Mouse (Mus musculus) layer of hippocampus, postnatal 14 days (tissue): ENCODE data around the gene Ldhb. TPM values are rescaled to one million over a fixed set of nuclear protein-coding genes. Genes with fewer than 3 reads are reported as not detected.
"Not testable (repeated sequence)": the region's sequence is repeated elsewhere in the genome, so short reads cannot be mapped to it uniquely, and the experiment has no call there.

ENCODE experiments used
- DNase-seq, 2 experiments: peaks; one replicate each; pipeline ENCODE4 v3.0.0; 2021 to 2022; ENCODE audit warnings: low spot score in 2 of 2, mixed read lengths in 1 of 2
- total RNA-seq, 2 experiments: library from RNA; stranded (reverse); gene quantifications; 2 replicates each; pipeline ENCODE4 v1.2.3; 2021

Gene Ldhb
- total RNA-seq, 2 experiments from 2014 or later = 450 to 461 TPM

DNA sequence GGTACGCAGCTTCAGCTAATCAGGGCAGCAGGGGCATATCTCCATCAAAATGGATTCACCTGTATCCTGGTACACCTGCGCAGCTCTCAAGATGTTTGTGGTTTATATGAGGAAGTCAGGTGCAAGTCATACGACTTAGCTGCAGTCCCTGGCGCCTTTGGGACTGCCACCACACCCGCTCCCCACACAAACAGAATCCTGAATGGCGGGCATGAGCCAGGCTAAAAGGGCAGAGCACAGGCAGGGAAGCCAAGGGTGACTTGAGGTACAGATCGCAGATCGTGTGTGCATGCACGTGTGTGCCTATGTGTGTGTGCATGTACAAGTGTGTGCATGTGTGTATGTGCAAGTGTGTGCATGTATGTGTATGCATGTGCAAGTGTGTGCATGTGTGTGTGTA, 7.6 kb upstream of the Ldhb start:
- DNase-seq = not testable (repeated sequence)

DNA sequence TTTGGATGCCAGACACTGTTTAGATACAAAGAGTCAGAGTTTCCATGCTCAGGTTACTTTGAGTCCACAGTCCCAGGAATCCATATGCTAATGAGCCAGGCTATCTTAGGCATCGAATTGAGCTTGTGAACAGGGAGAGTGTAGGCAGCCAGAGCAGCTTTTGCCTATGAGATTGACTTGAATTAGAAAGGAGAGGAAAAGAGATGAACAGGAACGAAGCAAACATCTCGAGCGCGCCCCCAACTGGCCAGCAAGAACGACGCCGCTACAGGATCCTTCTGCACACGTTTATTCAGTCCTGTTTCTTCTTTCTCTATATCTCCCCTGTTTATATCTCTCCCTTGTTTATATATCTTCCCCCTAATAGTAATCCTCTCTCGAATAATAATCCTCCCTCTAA, 7.2 kb upstream of the Ldhb start:
- DNase-seq = peak; percentile 53 to 64

DNA sequence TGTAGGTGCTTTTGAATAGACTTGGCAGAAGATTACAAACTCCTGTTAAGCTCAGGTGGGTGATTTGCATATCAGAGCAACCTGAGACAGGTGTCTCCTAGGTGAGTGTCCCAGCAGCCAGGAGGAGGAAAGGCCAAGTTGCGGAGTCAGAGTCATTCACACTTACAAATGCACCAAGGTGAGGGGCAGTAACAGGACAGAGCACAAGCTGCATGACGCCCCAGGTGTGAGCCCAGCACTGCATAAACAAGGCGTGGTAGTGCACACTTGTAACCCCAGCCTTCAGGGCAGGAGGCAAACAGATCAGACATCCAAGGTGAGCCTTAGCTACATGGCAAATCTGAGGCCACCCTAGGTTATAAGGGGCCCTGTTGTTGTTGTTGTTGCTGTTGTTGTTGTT, 5.1 kb upstream of the Ldhb start:
- DNase-seq = no peak

DNA sequence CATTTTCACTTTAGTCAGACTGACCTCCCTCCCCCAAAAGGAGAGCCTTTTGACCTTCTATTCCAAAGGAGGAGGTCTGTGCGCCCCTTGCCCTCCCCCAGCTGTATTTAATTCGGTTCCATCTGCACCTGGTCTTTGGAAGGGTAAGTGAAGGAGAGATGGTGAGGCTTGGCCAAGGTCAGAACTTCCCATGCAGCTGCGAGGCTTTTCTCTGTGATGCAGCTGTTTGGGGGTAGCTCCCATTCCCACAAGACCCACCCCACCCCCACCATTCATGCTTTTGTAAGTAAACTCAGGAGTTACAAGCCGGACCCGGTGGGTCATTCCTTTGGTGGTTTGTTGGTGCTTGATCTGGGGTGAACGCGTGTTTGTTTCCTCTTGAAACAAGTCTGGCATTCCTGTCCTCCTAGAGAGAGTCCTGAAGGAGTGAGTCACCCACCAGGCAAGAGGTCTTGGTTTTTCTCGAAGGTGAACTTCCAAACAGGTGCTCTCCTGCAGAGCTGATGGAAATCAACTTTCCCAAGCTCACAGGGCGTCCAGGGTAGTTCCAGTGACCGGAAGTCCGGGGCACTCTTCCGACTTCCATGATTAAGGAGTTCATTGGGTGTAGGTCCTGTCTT, 3.9 kb upstream of the Ldhb start:
- no peak for DNase-seq

DNA sequence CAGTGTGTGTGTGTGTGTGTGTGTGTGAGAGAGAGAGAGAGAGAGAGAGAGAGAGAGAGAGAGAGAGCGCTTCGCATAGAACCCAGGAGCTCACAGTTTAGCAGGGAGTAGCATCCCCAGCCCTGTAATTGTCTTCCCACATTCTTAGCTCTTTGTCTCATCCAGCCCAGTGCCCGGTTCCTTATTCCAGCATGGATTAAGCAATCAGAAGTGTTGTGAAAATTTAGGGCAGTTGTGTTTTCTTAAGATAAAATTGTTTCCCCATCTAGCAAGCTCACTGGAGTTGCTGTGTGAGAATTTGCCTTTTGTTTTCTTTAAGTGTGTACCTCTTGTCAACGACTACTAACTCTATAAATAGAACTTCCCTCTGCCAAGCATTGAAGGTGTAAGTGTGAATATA, 906 bp upstream of the Ldhb start:
- no peak for DNase-seq

DNA sequence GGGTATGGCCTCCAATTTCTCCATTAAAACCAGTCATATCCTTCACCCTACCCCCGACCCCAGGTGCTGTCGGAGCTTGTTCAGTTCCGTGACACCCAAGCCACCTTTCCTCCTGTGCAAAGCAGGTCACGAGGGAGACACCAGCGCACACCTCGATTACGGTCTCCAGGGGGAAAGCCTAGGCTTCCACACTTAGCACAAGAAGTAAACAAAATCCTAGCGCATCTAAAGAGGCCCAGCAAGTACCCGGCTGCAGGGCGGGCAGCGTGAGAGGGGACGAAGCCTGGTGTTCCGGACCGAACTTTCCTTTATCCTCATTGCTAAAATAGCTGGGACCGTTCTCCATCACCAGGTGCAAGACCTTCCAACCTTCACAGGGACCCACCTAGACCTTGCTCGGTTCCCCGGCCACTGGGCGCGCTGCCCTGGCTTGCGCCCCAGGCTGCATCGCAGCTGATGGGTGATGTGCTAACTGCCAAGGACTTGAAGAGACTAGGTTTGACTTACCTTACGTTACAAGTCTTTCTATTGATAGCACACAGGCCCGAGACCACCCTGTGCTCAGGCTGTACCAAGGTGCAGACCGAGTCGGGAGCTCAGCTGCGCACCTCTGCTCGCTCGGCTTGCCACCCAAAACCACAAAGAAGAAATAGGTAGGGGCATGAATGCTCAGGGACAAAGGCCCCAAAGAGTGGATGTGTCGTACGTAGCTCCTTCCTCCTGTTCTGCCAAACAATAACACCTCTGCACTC, 548 bp downstream of the Ldhb start:
- peak; percentile 17 to 18 for DNase-seq

DNA sequence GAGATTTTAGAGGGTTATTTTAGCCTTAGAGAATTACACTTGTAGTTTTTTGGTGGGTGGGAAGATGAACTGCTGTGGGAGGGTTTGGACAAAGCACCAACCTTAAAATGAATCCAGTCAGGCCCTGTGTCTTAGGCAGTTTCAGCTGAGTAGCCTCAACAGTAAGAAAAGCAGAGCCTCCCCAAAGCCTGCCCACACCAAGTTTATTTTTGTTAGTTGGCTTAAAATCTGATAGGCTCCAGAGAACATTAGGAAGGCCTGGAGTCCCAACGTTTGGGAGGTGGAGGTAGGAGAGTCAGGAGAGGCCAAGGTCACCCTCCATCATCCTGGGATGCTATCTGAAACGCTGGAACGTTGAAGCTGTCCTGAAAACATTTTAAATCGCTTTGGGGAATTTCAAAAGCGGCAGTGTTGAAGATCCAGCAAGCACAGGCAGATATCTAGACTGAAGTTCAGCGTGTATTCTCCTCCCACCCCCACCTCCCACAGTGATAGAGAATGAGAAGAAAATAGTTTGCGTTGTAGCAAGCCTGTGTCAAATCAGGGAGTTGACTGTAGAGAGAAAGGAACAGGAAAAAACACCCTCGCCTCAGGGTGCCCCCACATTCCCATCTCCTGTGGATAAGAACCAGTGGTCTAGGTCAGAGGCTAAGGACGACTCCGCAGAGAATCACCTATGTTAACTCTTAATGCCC, 1.3 kb downstream of the Ldhb start:
- no peak for DNase-seq

DNA sequence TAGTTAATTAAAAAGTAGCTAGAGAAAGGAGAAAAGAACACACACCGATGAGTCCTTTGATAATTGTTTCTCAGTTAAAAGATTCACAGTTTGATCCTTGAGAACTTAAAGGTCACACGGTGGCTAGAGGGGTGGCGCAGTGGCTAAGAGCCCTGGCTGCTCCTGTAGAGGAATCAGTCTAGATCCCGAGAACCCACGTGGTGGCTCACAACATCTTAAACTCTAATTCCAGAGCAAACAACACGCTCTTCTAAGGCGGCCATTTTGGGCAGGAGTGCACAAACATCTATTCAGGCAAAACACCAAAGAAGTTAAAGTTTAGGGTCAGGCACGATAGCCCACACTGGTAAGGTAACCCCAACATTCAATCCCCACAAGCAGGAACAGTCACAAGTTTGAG, 4.2 kb downstream of the Ldhb start:
- DNase-seq = no peak

DNA sequence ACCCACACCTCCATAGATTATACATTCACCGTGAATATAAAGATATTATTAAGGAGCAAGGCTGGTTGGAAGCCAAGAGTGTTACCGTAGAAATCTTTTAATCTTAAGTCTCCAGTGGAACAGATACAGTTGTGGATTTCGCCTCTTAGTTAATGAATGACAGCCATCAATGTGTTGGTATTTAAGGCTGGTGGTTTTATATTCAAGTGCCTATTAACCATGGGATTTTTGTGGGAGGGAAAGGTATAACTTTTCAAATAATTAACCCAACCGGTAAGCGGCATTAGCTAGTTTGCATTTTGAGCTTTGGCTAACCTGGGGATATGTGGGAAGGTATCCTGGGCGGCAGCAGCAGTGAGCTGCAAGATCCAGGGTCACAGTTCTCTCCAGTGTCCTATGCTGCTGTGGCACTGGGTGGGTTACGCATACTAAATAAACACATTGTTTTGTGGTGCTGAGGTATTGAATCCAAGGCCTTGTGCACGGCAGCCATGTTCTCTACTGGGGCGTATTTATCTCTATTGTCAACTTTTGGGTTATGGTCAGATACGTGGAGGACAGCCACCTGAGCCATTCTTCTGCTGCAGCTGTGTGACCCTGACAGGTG, 5.1 kb downstream of the Ldhb start:
- no peak for DNase-seq

DNA sequence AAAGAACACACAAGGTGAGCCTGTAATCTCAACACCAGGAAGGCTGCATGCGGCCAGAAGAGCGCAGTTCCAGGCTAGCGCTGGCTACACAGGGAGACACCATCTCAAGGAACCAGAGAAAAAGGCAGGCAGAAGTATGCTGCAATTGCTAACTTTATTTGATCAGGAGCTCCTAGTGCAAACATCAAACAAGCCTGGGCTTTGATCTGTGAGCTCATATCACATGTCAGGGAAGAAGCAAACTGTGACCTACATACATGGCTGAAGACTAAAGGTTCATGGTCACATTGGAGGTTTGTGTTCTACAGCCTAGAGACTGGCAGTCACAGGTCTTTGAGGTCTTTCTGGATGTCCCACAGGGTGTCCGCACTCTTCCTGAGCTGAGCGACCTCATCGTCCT, 17.6 kb downstream of the Ldhb start:
- not testable (repeated sequence) for DNase-seq

DNA sequence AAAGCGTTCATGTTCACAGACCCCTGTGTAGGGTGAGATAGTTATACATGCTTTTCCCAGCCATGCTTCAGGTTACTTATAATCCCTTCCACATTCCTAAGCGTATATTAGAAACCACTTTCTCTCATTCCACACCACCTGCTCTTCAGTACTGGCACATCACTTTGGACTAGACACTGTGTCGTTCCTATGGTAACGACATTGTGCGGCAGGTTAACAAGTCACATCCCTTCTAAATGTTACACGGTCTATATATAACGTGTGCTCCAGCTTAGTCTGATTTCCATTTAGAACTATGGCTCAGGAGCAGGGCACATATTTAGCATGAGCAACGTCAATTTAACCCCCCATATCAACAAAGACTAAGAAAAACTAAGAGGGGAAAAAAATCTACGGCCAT, 20.1 kb downstream of the Ldhb start:
- no peak for DNase-seq

DNA sequence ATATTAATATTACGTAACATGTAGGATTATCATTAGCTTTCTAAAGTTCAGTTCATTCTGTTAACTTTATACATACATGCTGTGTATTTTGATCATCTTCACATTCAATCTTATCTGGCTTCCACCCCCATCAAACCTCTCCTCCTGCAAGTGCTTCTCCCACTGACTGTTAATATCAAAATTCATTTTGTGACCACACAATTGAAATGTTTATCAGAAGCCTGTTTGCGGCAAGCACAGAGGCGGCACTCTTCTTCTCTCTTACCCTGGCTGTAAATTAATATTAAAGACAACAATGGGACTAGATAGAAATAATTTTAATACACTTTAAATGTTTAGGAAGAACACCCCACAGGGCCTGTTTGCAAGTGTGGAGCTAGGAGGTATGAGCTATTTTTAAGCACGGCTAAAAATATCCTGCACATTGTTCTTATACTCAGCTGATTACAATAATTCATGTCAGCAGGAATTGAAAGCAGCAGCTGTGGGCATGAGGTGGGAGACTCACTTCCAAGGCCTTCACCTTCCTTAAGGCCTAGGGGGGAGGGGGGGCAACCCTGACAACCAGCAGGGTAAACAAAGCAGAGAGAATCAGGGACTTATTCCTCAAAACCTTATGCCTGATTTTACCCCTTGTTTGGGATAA, 22.2 kb downstream of the Ldhb start:
- DNase-seq = no peak

DNA sequence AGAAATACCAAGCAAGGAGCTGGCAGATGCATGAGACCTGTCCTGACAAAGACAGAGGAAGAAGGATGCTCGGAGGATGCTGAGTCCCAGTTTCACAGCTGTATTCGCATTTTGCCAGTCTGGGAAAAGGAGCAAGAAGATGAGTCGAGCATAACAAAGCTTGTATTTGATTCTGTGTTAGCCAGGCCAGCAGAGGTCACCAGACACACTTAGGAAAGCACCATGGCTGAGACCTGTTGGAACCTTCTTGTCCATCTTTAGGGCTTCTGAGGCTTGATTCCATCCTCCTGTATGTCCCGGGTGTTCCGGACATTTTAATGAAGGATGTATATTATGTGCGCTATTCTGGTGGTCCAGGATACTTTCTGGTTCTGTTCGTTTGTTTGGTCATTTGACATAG, 30.5 kb downstream of the Ldhb start:
- no peak for DNase-seq

DNA sequence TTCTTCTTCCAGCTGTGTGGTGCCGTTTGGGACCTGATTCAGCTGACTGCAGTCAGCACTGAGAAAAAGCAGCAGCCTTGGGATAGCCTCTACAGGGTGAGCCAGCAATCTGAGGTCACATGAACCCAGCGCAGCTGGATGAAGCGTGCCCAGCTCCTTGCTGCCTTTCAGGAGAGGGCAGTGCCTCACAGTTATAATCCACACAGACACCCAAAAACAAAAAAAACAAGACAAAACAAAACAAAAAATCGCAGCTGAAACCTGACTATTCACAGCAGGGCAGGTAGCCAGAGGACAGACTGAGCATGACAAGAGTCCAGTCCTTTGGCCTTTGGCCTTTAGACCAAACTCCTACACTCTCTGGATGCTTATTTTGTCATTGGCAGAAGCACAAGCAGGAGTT, 35.0 kb downstream of the Ldhb start, which contains the start of gene Gys2:
Gene Gys2 (minus strand): TSS at position 309 of the 403 bp plus-strand sequence.
- DNase-seq = no peak

DNA sequence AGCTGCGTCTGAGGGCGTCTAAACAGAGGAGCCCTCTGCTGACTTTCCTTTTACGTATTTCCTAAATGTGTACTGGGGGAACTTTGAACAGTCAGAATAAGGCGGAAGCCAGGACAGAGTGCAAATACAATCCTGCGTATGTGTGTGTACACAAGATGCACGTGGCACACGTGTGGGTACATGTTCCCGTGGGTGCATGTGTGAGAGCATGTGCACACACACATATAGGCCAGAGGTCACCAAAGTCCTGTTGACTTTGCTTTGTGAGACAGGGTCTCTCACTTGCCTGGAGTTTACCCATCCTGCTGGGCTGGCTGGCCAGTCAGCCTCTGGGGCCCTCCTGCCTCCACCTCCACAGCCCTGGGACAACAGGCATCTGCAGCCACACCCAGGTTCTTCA, 36.6 kb downstream of the Ldhb start:
- DNase-seq = no peak

DNA sequence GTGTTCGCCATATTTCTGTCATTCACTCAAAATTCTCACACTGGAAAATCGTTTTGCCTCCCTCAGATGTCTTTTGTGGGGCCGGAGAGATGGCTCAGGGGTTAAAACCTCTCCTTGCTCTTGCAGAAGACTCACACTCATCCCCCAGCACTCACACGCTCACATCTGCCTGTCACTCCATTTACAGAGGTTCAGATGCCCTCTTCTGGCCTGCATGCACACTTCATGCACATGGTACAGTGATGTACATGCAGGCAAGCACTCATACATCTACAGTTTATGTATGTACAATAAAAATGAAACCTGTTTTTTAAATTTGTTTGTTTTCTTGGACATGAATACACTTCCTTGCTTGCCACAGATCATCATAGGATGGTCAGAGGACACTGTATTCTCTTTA, 38.2 kb downstream of the Ldhb start:
- peak in 1 of 2 experiments; percentile 18 for DNase-seq

DNA sequence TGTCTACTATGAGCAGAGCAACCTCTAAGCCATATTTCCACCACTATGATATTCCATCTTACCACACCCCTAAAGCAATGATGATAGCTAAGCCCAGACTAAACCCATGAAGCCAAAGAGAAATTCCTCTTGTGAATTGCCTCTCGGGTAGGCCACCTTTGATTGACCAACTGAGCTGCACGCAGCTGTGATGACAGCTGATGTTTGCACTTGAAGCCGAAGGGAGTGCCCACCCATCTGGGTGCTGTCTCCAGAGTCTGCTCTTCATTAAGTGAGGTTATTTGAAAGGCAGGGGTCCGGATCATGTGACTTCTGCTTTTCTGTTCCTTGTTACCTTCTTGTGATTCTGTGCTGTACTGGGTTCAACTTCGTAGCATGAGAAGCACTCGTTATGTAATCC, 45.6 kb downstream of the Ldhb start:
- no peak for DNase-seq

DNA sequence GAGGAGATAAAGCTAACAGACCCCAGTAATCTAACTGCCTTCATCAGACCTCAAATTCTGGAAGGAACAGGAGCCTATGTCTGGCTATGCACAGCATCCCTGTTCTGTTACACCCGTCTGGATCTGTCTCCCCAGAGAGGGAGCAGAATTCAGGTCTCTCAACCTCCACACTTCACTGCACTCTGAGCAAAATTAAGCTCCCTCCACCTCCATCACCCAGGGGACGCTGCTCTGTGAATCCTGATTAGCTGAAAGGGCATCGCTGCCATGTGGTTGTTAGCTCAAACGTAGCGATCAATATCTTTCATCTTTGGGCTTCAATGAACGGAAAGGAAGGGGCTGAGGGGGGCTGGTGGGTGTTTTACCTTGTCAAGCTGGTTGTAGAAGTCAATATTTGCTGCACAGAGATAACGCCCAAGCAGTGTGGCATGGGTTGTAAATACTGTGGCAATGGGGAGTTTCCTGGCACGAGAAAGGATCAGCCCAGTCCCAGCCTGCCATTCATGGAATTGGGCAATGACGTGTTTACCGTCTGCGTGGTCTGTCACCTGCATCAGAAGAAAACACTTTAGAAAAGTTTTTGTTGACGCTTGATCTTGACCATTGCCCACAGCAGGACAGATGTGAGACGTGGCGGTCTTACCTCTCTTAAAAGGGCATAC, 48.6 kb downstream of the Ldhb start:
- no peak for DNase-seq

DNA sequence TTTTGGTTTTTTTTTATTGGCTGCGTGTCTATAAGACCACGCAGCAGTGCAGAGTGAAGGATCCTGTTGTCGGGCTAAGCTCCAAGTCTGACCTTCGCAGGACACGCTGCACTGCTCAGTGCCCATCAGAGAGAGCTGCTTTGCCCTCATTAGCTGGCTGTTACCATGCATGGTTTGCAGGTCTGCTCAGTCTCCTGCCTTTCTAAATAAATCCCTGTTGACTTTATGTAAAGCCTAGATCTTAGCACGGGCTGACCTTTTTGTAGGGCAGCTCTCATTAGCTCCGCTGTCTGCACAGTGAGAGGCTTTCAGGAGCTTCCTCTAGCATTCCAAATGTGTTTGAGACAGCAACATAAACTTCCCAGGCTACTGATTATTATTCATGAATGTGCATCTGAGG, 49.7 kb downstream of the Ldhb start:
- no peak for DNase-seq

DNA sequence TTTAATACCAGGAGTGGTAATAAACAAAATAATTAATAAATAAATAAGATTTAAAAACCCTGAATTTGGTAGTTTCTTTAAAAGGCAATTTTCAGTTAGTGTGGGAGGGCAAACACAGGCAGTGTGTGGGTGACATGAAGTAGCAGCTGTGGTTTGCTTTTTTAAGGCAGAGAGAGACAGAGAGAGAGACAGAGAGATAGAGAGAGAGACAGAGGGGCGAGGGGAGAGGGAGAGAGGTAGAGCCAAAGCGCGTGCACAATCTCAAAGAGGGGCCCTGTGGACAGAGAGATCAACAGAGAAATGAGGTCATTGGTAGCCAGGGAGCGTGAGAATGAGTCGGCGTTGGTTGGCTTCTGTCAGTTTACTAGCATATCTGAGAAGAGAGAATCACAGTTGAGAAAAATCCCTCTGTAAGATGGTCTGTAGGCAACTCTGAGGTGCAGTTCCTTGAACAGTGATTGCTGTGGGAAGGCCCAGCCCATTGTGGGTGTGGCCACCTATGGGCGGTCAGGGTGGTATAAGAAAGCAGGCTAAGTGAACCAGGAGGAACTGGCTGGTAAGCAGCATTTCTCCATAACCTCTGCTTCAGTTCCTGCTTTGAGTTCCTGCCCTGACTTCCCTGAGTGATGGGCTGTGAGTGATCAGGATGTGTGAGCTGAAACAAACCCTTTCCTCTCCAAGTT, 52.3 kb downstream of the Ldhb start:
- peak in 1 of 2 experiments; percentile 11 for DNase-seq
